Mouse (Mus musculus): ENCODE results near the gene Atp9a. TPM values are rescaled to one million over a fixed set of nuclear protein-coding genes. Genes with fewer than 3 reads are reported as not detected.
A peak's percentile ranks its signal among the peaks of the same experiment; 100 is the strongest.

The Atp9a gene
- polyA plus RNA-seq, 1 experiment from 2014 or later, result 23.0 TPM

DNA sequence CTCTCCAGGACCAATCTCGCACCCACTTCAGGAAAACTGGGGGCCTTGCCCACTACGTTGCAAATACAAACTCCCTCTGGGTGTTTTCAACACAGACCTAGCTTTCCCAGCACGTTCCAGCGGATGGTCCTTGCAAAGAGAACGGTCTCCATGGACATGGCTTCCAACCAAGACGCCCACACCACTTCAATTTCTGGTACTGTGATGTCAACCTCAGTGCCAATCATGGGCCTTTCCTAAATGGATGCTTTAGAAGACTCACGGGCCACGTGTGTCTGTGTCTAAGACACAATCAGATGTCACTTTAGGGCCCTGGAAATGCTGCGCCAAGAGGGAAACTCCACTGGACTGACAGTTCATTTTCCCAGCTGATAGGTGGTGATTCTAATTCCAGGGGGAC is 60.7 kb downstream of the Atp9a start:
- H3K9ac ChIP-seq, result no peak overlapping the region
- H3K27me3 ChIP-seq, result no peaks in the 10 kb centered on the region
- WGBS, result 91% methylated on average over 9 of the region's 9 CpGs
- H3K36me3 ChIP-seq, result peaks cover 49% of the 10 kb centered on the region
- no peak for ATAC-seq (ENCODE audit: insufficient number of reproducible peaks, insufficient read depth, low FRiP score, low TSS enrichment, low read depth)
- H3K4me1 ChIP-seq, result peaks cover 11% of the 10 kb centered on the region; the same call in 1 of the 2 replicates
- H3K4me3 ChIP-seq, result no peak overlapping the region
- no peak overlapping the region for H3K4me2 ChIP-seq
- no peak overlapping the region for H3K27ac ChIP-seq
- H3K9me3 ChIP-seq, result peaks cover 3% of the 10 kb centered on the region; the same call in 1 of the 2 replicates

DNA sequence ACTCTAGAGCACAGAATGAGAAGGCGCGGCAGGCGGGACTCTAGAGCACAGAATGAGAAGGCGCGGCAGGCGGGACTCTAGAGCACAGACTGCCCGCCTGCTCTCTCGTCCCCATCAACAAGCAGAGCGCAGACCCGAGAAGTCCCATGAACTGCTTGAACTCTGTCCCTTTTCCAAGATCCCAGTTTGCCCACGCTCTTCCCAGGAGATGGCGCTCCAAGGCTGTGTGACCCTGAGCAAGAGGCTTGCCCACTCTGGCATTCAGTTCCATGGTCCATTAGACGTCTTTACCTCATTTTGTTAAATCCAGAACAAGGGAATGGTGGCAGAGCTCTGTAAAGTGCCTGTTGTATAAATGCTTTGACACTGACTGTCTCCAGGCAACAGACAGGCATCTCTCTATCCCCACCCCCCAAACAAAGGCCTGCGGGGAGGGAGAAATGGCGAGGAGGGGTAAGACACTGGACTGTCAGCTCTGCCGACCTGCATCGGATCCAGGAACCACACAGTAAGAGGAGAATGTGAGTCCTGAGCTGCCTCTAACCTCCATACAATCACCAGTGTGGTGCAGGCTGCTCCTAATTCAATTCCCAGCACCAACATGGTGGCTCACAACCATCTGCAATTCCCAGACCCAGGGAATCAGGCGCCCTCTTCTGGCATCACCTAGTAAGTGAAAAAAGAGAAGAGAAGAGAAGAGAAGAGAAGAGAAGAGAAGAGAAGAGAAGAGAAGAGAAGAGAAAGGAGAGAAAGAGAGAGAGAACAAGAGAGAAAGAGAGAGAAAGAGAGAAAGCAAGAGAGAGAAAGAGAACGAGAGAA is 62.6 kb downstream of the Atp9a start:
- 56% methylated on average over 19 of the region's 19 CpGs for WGBS
- Histone ChIP-seq H3K36me3 (peaks cover 63% of the 10 kb centered on the region), H3K9me3 (peaks cover 3% of the 10 kb centered on the region; the same call in 1 of the 2 replicates), H3K27me3 (no peaks in the 10 kb centered on the region), H3K4me2 (no peak overlapping the region), H3K27ac (no peak overlapping the region), H3K9ac (no peak overlapping the region), H3K4me1 (peaks cover 11% of the 10 kb centered on the region; the same call in 1 of the 2 replicates), H3K4me3 (no peak overlapping the region)
- no peak for ATAC-seq (ENCODE audit: insufficient number of reproducible peaks, insufficient read depth, low FRiP score, low TSS enrichment, low read depth)

DNA sequence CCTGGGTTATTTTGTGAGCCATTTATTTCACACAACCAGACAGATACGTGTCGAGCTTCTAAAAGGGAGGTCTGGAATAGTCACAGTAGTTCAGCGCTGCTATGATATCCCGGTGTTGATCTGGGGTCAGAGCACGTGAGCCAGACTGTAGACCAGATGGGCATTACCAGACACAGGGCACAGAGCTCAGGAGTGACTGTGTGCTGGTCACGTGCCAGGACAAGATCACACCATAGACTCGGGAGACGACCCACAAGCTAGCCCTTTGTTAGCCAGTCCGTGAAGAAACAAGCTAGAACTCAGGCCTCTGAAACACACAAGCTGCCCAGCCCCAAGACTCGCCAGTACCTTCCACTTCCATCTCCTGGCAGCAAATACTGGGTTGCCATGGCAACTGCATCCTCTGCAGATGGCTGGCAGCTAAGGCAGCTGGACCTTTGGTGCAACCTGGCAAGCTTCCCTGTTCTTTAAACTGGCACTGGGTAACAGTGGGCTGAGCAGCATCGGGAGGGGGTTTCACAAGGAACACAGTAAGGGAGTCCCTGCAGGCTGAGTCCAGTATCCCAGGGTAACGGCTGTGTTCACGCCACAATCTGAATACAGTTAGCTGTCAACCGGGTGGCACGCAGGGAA is 63.4 kb downstream of the Atp9a start:
- ATAC-seq (ENCODE audit: insufficient number of reproducible peaks, insufficient read depth, low FRiP score, low TSS enrichment, low read depth), result no peak
- H3K4me1 ChIP-seq, result peaks cover 8% of the 10 kb centered on the region; the same call in 1 of the 2 replicates
- no peak overlapping the region for H3K4me3 ChIP-seq
- H3K27ac ChIP-seq, result no peak overlapping the region
- no peaks in the 10 kb centered on the region for H3K27me3 ChIP-seq
- H3K4me2 ChIP-seq, result no peak overlapping the region
- H3K9me3 ChIP-seq, result peaks cover 3% of the 10 kb centered on the region; the same call in 1 of the 2 replicates
- 82% methylated on average over 15 of the region's 15 CpGs for WGBS
- no peak overlapping the region for H3K9ac ChIP-seq
- H3K36me3 ChIP-seq, result peaks cover 68% of the 10 kb centered on the region

GRCm38 (mm10) chr2:168677650-168678049 is 64.6 kb downstream of the Atp9a start:
- Histone ChIP-seq H3K27ac (no peak overlapping the region), H3K36me3 (peaks cover 73% of the 10 kb centered on the region), H3K9me3 (peaks cover 3% of the 10 kb centered on the region; the same call in 1 of the 2 replicates), H3K4me1 (peaks cover 4% of the 10 kb centered on the region; the same call in 1 of the 2 replicates), H3K4me2 (no peak overlapping the region), H3K27me3 (no peaks in the 10 kb centered on the region), H3K4me3 (no peak overlapping the region), H3K9ac (no peak overlapping the region)
- 80% methylated on average over 9 of the region's 9 CpGs for WGBS
- 0 out of 2 replicates have a peak, but pooled peaks have one; percentile 39 for ATAC-seq (ENCODE audit: insufficient number of reproducible peaks, insufficient read depth, low FRiP score, low TSS enrichment, low read depth)

DNA sequence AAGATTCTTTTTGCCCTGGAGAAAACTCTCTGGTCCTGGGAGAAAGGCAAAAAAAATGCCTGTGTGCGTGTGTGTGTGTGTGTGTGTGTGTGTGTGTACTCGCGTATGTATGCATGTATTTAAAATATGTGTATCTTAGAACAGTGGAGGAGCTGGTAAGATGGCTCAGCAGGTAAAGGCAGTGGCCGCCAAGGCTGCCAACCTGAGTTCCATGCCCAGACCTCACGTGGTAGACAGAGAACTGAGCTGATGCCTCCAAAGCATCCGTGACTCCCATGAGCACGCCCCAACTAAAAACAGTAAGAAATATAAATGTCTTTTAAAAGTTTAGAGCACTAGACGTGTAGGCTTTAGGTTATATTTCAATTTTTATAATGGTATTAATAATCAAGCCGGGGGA is 70.5 kb downstream of the Atp9a start:
- peaks cover 56% of the 10 kb centered on the region for H3K36me3 ChIP-seq
- no peaks in the 10 kb centered on the region for H3K4me1 ChIP-seq
- 86% methylated on average over 9 of the region's 9 CpGs for WGBS
- no peaks in the 10 kb centered on the region for H3K9me3 ChIP-seq
- no peak for ATAC-seq (ENCODE audit: insufficient number of reproducible peaks, insufficient read depth, low FRiP score, low TSS enrichment, low read depth)
- no peak overlapping the region for H3K27ac ChIP-seq
- H3K27me3 ChIP-seq, result no peaks in the 10 kb centered on the region
- no peak overlapping the region for H3K4me3 ChIP-seq
- H3K4me2 ChIP-seq, result no peak overlapping the region
- H3K9ac ChIP-seq, result no peak overlapping the region

GRCm38 (mm10) chr2:168670241-168670640 is 72.0 kb downstream of the Atp9a start:
- WGBS, result 75% methylated on average over 14 of the region's 14 CpGs
- Histone ChIP-seq H3K27me3 (no peaks in the 10 kb centered on the region), H3K4me2 (no peak overlapping the region), H3K9me3 (no peaks in the 10 kb centered on the region), H3K36me3 (peaks cover 49% of the 10 kb centered on the region), H3K27ac (no peak overlapping the region), H3K9ac (no peak overlapping the region), H3K4me1 (no peaks in the 10 kb centered on the region), H3K4me3 (no peak overlapping the region)
- no peak for ATAC-seq (ENCODE audit: insufficient number of reproducible peaks, insufficient read depth, low FRiP score, low TSS enrichment, low read depth)

GRCm38 (mm10) chr2:168669762-168670161 is 72.4 kb downstream of the Atp9a start:
- 37% methylated on average over 13 of the region's 13 CpGs for WGBS

DNA sequence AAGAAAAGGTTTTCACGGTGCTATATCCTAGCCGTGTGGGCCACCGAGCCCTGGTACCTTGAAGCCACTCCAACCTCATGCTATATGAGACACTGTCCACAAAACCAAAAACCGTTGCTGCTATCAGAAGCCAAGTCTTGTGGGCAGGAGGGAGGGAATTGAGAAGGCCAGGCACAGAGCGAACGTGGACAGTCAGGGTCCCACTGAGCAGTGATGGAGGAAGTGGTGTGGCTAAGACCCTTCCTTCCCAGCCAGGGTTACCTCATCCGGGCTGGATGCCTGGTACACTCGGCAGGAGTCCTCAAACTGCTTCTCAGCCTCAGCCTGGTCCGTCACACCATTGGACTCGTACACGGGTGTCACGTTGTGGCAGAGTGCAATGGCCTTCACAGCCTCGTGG is 74.5 kb downstream of the Atp9a start:
- no peak for ATAC-seq (ENCODE audit: insufficient number of reproducible peaks, insufficient read depth, low FRiP score, low TSS enrichment, low read depth)
- 83% methylated on average over 13 of the region's 13 CpGs for WGBS
- no peak overlapping the region for H3K27ac ChIP-seq

More at GRCm38 (mm10) chr2:168669762-168670161, 72.4 kb downstream of the Atp9a start:
- Histone ChIP-seq H3K27me3 (no peaks in the 10 kb centered on the region), H3K4me2 (no peak overlapping the region), H3K9me3 (no peaks in the 10 kb centered on the region), H3K4me1 (no peaks in the 10 kb centered on the region), H3K27ac (no peak overlapping the region), H3K4me3 (no peak overlapping the region), H3K36me3 (peaks cover 44% of the 10 kb centered on the region), H3K9ac (no peak overlapping the region)
- no peak for ATAC-seq (ENCODE audit: insufficient number of reproducible peaks, insufficient read depth, low FRiP score, low TSS enrichment, low read depth)

DNA sequence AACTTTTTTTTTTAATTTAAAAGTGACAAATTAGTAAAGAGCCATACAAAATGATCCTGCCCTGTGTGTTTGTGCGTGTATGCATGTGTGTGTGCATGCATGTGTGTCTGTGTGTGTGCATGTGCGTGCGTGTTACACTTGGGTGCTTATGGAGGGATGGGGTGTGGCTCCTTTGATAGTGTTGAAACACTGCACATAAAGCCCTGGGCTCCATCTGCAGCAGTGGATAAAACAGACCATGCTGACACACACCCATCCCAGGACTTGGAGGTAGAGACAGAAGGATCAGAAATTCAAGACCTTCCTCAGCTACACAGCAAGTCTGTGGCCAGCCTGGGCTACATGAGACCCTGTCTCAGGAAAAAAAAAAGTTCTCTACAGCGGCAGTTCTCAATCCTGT is 76.5 kb downstream of the Atp9a start:
- Histone ChIP-seq H3K27ac (no peak overlapping the region), H3K27me3 (no peaks in the 10 kb centered on the region), H3K9me3 (no peaks in the 10 kb centered on the region), H3K4me3 (no peak overlapping the region), H3K4me2 (no peak overlapping the region), H3K9ac (no peak overlapping the region), H3K36me3 (peaks cover 31% of the 10 kb centered on the region), H3K4me1 (no peaks in the 10 kb centered on the region)
- no peak for ATAC-seq (ENCODE audit: insufficient number of reproducible peaks, insufficient read depth, low FRiP score, low TSS enrichment, low read depth)
- 87% methylated on average over 4 of the region's 4 CpGs for WGBS

More for the DNA sequence above, 74.5 kb downstream of the Atp9a start:
- Histone ChIP-seq H3K27me3 (no peaks in the 10 kb centered on the region), H3K4me3 (no peak overlapping the region), H3K9ac (no peak overlapping the region), H3K4me1 (no peaks in the 10 kb centered on the region), H3K36me3 (peaks cover 31% of the 10 kb centered on the region), H3K9me3 (no peaks in the 10 kb centered on the region), H3K4me2 (no peak overlapping the region)

GRCm38 (mm10) chr2:168663716-168664115 is 78.5 kb downstream of the Atp9a start:
- H3K27me3 ChIP-seq, result no peaks in the 10 kb centered on the region
- H3K36me3 ChIP-seq, result peaks cover 43% of the 10 kb centered on the region
- H3K27ac ChIP-seq, result no peak overlapping the region
- H3K4me3 ChIP-seq, result no peak overlapping the region
- WGBS, result 77% methylated on average over 5 of the region's 5 CpGs
- no peak overlapping the region for H3K9ac ChIP-seq
- H3K4me2 ChIP-seq, result no peak overlapping the region
- no peaks in the 10 kb centered on the region for H3K4me1 ChIP-seq
- no peaks in the 10 kb centered on the region for H3K9me3 ChIP-seq
- ATAC-seq (ENCODE audit: insufficient number of reproducible peaks, insufficient read depth, low FRiP score, low TSS enrichment, low read depth), result no peak

DNA sequence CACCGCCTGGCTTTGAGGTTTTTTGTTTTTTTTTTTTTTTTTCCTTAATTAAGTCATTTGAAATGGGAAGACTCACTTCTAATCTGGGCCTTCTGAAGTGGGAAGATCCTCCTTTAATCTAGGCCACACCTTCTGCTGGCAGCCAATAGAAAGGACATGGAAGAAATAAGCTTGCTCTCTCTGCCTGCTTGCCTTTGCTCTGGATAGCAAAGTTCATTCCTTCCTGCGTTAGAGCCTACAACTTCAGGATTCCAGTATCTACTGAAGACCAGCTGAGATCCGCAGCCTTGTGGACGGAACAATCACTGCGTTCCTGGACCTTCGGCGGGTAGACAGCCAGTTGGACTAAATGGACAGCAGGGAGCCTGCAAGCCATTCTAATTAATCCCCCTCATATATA is 79.0 kb downstream of the Atp9a start:
- Histone ChIP-seq H3K36me3 (peaks cover 48% of the 10 kb centered on the region), H3K27ac (no peak overlapping the region), H3K4me1 (no peaks in the 10 kb centered on the region), H3K9ac (no peak overlapping the region), H3K4me2 (no peak overlapping the region), H3K9me3 (no peaks in the 10 kb centered on the region), H3K4me3 (no peak overlapping the region), H3K27me3 (no peaks in the 10 kb centered on the region)
- 74% methylated on average over 7 of the region's 7 CpGs for WGBS
- ATAC-seq (ENCODE audit: insufficient number of reproducible peaks, insufficient read depth, low FRiP score, low TSS enrichment, low read depth), result no peak

DNA sequence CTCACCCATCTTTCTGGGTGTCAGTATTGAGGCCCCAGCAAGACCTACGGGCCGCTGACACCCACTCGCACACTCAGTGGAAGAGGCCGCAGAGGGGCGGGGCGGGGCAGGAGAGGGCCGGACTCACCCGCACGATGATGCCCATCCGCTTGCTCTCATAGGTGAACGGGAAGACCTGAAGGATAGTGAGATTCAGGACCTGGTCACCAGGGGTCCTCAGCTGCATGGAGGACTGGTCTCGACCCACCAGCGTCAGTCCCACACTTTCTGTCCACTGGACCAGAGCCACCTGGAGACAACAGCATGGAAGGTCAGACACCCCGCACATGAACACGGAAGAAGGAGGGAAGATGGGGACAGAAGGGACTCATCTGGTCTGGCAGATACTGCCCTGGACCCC is 80.4 kb downstream of the Atp9a start:
- no peaks in the 10 kb centered on the region for H3K9me3 ChIP-seq
- H3K4me1 ChIP-seq, result no peaks in the 10 kb centered on the region
- no peak overlapping the region for H3K9ac ChIP-seq
- ATAC-seq (ENCODE audit: insufficient number of reproducible peaks, insufficient read depth, low FRiP score, low TSS enrichment, low read depth), result no peak
- H3K4me3 ChIP-seq, result no peak overlapping the region
- 74% methylated on average over 15 of the region's 15 CpGs for WGBS
- peaks cover 52% of the 10 kb centered on the region for H3K36me3 ChIP-seq
- no peak overlapping the region for H3K27ac ChIP-seq
- H3K27me3 ChIP-seq, result no peaks in the 10 kb centered on the region
- H3K4me2 ChIP-seq, result no peak overlapping the region

All from embryonic facial prominence, embryonic 13.5 days (tissue).